Mouse (Mus musculus): Measurements from ENCODE around the gene Derl3. TPM values are rescaled to one million over a fixed set of nuclear protein-coding genes. Genes with fewer than 3 reads are reported as not detected.
A peak's percentile ranks its signal among the peaks of the same experiment; 100 is the strongest.

Derl3 gene
- polyA plus RNA-seq, 1 experiment from 2014 or later = 2.8 TPM

GRCm38 (mm10) chr10:75936909-75937667 is 43.9 kb downstream of the Derl3 start:
- Histone ChIP-seq H3K27me3 (ENCODE audit: insufficient read depth, low read length) (peaks cover 3% of the 10 kb centered on the region; the same call in 1 of the 2 replicates), H3K9me3 (replicated peaks; ENCODE audit: low read length) (no peaks in the 10 kb centered on the region), H3K36me3 (ENCODE audit: insufficient read depth, low read length) (no peaks in the 10 kb centered on the region), H3K9ac (ENCODE audit: low read depth, low read length) (peak overlapping the region; percentile 18; the same call in 1 of the 2 replicates), H3K4me1 (replicated peaks; ENCODE audit: insufficient read depth, low read length) (peaks cover 15% of the 10 kb centered on the region), H3K27ac (0 out of 2 replicates have a peak overlapping the region, but pooled peaks have one; percentile 5), H3K4me3 (replicated peaks; ENCODE audit: low read depth, low read length) (no peak overlapping the region), H3K4me2 (ENCODE audit: low read length) (peak overlapping the region; percentile 61)
- no peak for TF ChIP-seq CTCF (IDR thresholded peaks at IDR 0.05; ENCODE audit: low read depth)
- no peak for ATAC-seq (replicated peaks; ENCODE audit: low FRiP score, low read depth)
- 56% methylated on average over 18 of the region's 18 CpGs for WGBS
- no peak for DNase-seq (ENCODE audit: low spot score)

- WGBS = 63% methylated on average over 10 of the region's 10 CpGs
- H3K9me3 ChIP-seq (replicated peaks; ENCODE audit: low read length) = no peaks in the 10 kb centered on the region
- H3K4me2 ChIP-seq (ENCODE audit: low read length) = peak overlapping the region; percentile 61; the same call in 1 of the 2 replicates
- no peak overlapping the region for H3K27ac ChIP-seq
- no peak for TF ChIP-seq CTCF (IDR thresholded peaks at IDR 0.05; ENCODE audit: low read depth)
- no peak overlapping the region for H3K4me3 ChIP-seq (replicated peaks; ENCODE audit: low read depth, low read length)
- H3K36me3 ChIP-seq (ENCODE audit: insufficient read depth, low read length) = no peaks in the 10 kb centered on the region
- peaks cover 3% of the 10 kb centered on the region; the same call in 1 of the 2 replicates for H3K27me3 ChIP-seq (ENCODE audit: insufficient read depth, low read length)
- H3K4me1 ChIP-seq (replicated peaks; ENCODE audit: insufficient read depth, low read length) = 0 out of 2 replicates have a peak, but pooled peaks cover 7% of the 10 kb centered on the region
- DNase-seq (ENCODE audit: low spot score) = peak; percentile 39
- no peak overlapping the region for H3K9ac ChIP-seq (ENCODE audit: low read depth, low read length)
- ATAC-seq (replicated peaks; ENCODE audit: low FRiP score, low read depth) = no peak
Observed at GRCm38 (mm10) chr10:75937851-75938643, 44.8 kb downstream of the Derl3 start.

DNA sequence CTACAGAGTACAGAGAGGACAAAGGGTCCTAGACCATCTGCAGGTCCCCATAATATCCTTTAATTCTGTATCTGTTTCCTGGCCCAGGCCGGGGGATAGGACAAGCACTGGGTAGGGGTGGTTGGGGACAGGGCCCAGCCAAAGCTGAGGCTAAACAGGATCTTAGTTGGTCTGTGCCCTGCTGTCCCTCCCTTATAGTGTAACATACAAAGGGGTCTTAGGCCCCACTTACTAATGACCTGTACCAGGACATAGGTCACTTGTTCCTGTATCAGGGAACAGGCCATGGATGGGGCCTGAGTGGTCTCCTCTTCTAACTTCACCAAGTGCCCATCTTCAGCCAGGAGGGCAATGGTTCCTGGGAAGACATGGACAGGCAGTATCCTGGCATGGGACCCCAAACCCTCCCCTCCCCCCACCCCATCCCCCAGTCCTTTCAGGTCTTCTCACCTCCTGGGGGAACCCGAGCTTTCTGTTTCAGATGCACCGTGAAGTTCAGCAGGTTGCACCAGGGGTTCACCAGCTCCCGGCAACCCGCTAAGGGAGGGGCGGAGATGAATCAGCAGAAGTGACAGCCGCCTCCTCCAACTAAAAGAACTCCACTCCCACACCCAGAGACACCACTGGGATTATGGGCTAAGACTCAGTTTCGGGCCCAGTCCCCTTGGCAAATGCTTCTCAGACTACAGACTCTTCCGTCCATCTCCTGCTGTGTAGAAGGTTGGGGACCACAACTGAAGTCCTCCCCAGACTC is 46.4 kb downstream of the Derl3 start:
- Histone ChIP-seq H3K4me2 (ENCODE audit: low read length) (no peak overlapping the region), H3K27ac (no peak overlapping the region), H3K36me3 (ENCODE audit: insufficient read depth, low read length) (no peaks in the 10 kb centered on the region), H3K4me1 (replicated peaks; ENCODE audit: insufficient read depth, low read length) (0 out of 2 replicates have a peak, but pooled peaks cover 13% of the 10 kb centered on the region), H3K4me3 (replicated peaks; ENCODE audit: low read depth, low read length) (no peak overlapping the region), H3K9ac (ENCODE audit: low read depth, low read length) (no peak overlapping the region), H3K9me3 (replicated peaks; ENCODE audit: low read length) (no peaks in the 10 kb centered on the region), H3K27me3 (ENCODE audit: insufficient read depth, low read length) (peaks cover 3% of the 10 kb centered on the region; the same call in 1 of the 2 replicates)
- TF ChIP-seq CTCF (IDR thresholded peaks at IDR 0.05; ENCODE audit: low read depth) = no peak
- no peak for DNase-seq (ENCODE audit: low spot score)
- no peak for ATAC-seq (replicated peaks; ENCODE audit: low FRiP score, low read depth)
- 41% methylated on average over 9 of the region's 9 CpGs for WGBS

DNA sequence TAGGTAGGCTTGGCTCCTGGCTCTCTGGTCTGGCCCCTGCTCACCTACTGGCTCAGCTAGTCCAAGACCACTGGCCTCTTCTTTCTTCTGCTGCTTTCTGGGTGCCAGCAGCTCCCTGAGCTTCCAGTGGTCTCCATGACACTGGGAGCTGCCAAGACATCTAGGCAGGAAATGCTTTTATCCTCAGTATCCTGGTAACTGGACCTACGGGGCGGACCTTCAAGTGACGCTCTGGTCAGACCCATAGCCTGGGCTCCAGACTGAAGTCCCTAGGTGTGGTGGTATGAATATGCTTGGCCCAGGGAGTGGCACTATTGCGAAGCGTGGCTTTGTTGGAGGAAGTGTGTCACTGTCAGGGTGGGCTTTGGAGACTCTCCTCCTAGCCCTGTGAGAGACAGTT is 47.3 kb downstream of the Derl3 start, which contains the start of gene Gm867:
Gm867 (minus strand) TSS at position 153 of the 400 bp plus-strand sequence.
- H3K27me3 ChIP-seq (ENCODE audit: insufficient read depth, low read length) = peaks cover 3% of the 10 kb centered on the region; the same call in 1 of the 2 replicates
- H3K36me3 ChIP-seq (ENCODE audit: insufficient read depth, low read length) = no peaks in the 10 kb centered on the region
- H3K4me3 ChIP-seq (replicated peaks; ENCODE audit: low read depth, low read length) = no peak within 1 kb of the TSS
- 77% methylated on average over 5 of the region's 5 CpGs for WGBS
- H3K4me1 ChIP-seq (replicated peaks; ENCODE audit: insufficient read depth, low read length) = 0 out of 2 replicates have a peak, but pooled peaks cover 13% of the 10 kb centered on the region
- DNase-seq (ENCODE audit: low spot score) = peak; percentile 21
- TF ChIP-seq CTCF (IDR thresholded peaks at IDR 0.05; ENCODE audit: low read depth) = no peak
- H3K9me3 ChIP-seq (replicated peaks; ENCODE audit: low read length) = no peaks in the 10 kb centered on the region
- ATAC-seq (replicated peaks; ENCODE audit: low FRiP score, low read depth) = no peak
- no peak within 1 kb of the TSS for H3K27ac ChIP-seq
- no peak within 1 kb of the TSS for H3K9ac ChIP-seq (ENCODE audit: low read depth, low read length)
- H3K4me2 ChIP-seq (ENCODE audit: low read length) = no peak within 1 kb of the TSS

DNA sequence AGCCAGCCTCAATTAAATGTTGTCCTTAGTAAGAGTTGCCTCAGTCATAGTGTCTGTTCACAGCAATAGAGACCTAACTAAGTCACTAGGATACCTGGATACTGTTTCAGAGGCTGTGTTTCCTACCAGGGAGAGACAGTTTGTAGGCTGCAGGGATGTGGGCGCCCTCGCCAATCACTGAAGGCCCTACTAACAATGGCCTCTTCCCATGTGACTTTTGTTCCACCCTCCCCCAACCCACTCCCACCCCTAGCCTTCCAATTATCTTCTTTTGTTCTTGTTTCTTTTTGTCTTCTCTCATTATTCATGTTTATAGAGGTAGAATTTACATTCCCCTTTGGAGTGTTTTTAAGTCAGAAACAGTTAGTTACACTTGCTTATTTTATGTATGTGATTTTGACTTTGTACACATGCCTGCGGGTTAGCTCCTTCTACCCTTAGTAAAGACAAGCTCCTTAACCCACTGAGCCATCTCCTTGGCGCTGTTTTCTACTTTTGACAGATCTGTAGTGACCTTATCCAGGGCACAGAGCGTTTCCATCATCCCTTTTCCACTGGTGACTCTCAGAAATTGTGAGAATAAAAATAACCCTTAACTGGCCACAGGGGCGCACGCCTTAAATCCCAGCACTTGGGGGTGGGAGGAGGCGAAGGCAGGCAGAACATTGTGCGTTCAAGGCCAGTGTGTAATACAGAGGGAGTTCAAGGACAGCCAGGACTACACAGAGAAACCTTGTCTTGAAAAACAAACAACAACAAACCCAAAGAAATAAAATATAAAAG is 48.0 kb downstream of the Derl3 start:
- Histone ChIP-seq H3K9me3 (replicated peaks; ENCODE audit: low read length) (no peaks in the 10 kb centered on the region), H3K4me2 (ENCODE audit: low read length) (no peak overlapping the region), H3K27ac (no peak overlapping the region), H3K4me1 (replicated peaks; ENCODE audit: insufficient read depth, low read length) (0 out of 2 replicates have a peak, but pooled peaks cover 13% of the 10 kb centered on the region), H3K27me3 (ENCODE audit: insufficient read depth, low read length) (peaks cover 3% of the 10 kb centered on the region; the same call in 1 of the 2 replicates), H3K9ac (ENCODE audit: low read depth, low read length) (no peak overlapping the region), H3K4me3 (replicated peaks; ENCODE audit: low read depth, low read length) (no peak overlapping the region), H3K36me3 (ENCODE audit: insufficient read depth, low read length) (no peaks in the 10 kb centered on the region)
- no peak for TF ChIP-seq CTCF (IDR thresholded peaks at IDR 0.05; ENCODE audit: low read depth)
- whole genome bisulfite sequencing = 66% methylated on average over 9 of the region's 9 CpGs
- ATAC-seq (replicated peaks; ENCODE audit: low FRiP score, low read depth) = no peak
- no peak for DNase-seq (ENCODE audit: low spot score)

All from kidney, postnatal 0 days (tissue).